Mouse (Mus musculus): Measurements from ENCODE around the gene Pde6b.

DNA sequence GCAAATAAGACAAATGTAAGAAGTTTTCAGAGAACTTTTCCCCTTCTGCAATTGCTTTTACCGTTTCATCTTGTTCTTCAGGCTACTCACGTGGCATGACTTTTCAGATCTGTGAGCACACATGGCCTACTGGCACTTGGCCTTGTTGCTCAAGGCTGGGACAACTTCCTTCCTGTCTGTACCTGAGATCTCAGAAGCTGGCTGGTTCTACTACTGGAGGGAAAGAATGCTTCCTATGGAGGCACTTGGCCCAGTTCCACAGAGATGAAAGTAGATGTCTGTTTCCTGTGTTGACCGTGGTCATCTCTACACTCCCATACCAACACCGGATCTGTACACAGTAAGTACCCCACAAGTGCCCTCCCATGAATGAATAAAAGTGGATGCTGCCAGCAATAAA, 28.0 kb upstream of the Pde6b start:
- TF ChIP-seq CTCF (IDR thresholded peaks at IDR 0.05; ENCODE audit: low read depth, low read length), result no peak
- TF ChIP-seq POLR2A (IDR thresholded peaks at IDR 0.05; ENCODE audit: extremely low read depth, insufficient read depth, low read length), result no peak
